Mouse (Mus musculus) C2C12 (cell line): ENCODE data around the gene Dapk1.

Experiments
- CTCF ChIP-seq: IDR thresholded peaks from one replicate; pipeline ENCODE4 v1.5.1; 2011; ENCODE audit not compliant: control insufficient read depth, insufficient read depth, insufficient read length
- FOSL1 ChIP-seq: IDR thresholded peaks from one replicate; pipeline ENCODE4 v1.8.0; 2011; ENCODE audit warnings: mild to moderate bottlenecking, low read length; ENCODE audit not compliant: poor library complexity, insufficient read depth, severe bottlenecking
- MAX ChIP-seq: IDR thresholded peaks from one replicate; pipeline ENCODE4 v1.6.1; 2011; ENCODE audit warnings: mild to moderate bottlenecking, control low read depth
- MYOD1 ChIP-seq: IDR thresholded peaks from one replicate; pipeline ENCODE4 v1.6.1; 2011; ENCODE audit warnings: low read depth; ENCODE audit not compliant: control insufficient read depth, insufficient read length
- MYOG ChIP-seq: IDR thresholded peaks from one replicate; pipeline ENCODE4 v1.6.1; 2011; ENCODE audit not compliant: control insufficient read depth, insufficient read length; ENCODE audit errors: extremely low read depth
- USF1 ChIP-seq: IDR thresholded peaks from one replicate; pipeline ENCODE4 v1.6.1; 2011; ENCODE audit warnings: low read depth, mild to moderate bottlenecking, control low read depth, moderate library complexity

- TF ChIP-seq CTCF (no peak), MYOG (no peak), FOSL1 (no peak), MAX (no peak), MYOD1 (no peak), USF1 (no peak)
Measured at GRCm38 (mm10) chr13:60616036-60616435, 14.3 kb downstream of the Dapk1 start.
